Mouse (Mus musculus) ovary, adult 18-20 months (tissue): ENCODE results near the gene Cux1.

ENCODE experiments used
- DNase-seq: peaks from one replicate; pipeline ENCODE4 v3.0.0; 2022; ENCODE audit warnings: low spot score, mixed read lengths

The Cux1 gene

GRCm38 (mm10) chr5:136535976-136536725 lies 31.1 kb downstream of the Cux1 start:
- DNase-seq, result no peak

GRCm38 (mm10) chr5:136535204-136535603 lies 32.1 kb downstream of the Cux1 start:
- no peak for DNase-seq

GRCm38 (mm10) chr5:136533371-136534276 lies 33.7 kb downstream of the Cux1 start:
- no peak for DNase-seq

- no peak for DNase-seq
Measured at GRCm38 (mm10) chr5:136531674-136532365, 35.5 kb downstream of the Cux1 start.

GRCm38 (mm10) chr5:136530931-136531330 lies 36.4 kb downstream of the Cux1 start:
- DNase-seq, result no peak

- DNase-seq, result no peak
Measured at GRCm38 (mm10) chr5:136529165-136529564, 38.1 kb downstream of the Cux1 start.

- DNase-seq, result no peak
Measured at GRCm38 (mm10) chr5:136527871-136528270, 39.4 kb downstream of the Cux1 start.

GRCm38 (mm10) chr5:136526545-136526909 lies 40.8 kb downstream of the Cux1 start:
- no peak for DNase-seq

- no peak for DNase-seq
Measured at GRCm38 (mm10) chr5:136525896-136526544, 41.3 kb downstream of the Cux1 start.

- DNase-seq, result no peak
Measured at GRCm38 (mm10) chr5:136522843-136523463, 44.3 kb downstream of the Cux1 start.

- DNase-seq, result no peak
Measured at GRCm38 (mm10) chr5:136521656-136522055, 45.6 kb downstream of the Cux1 start.

- no peak for DNase-seq
Measured at GRCm38 (mm10) chr5:136518648-136519437, 48.4 kb downstream of the Cux1 start.

- DNase-seq, result no peak
Measured at GRCm38 (mm10) chr5:136517510-136517909, 49.8 kb downstream of the Cux1 start.

GRCm38 (mm10) chr5:136516593-136516992 lies 50.7 kb downstream of the Cux1 start:
- no peak for DNase-seq

- DNase-seq, result no peak
Measured at GRCm38 (mm10) chr5:136514049-136514677, 53.1 kb downstream of the Cux1 start.

GRCm38 (mm10) chr5:136512103-136512674 lies 55.1 kb downstream of the Cux1 start:
- no peak for DNase-seq

GRCm38 (mm10) chr5:136511378-136511777 lies 55.9 kb downstream of the Cux1 start:
- DNase-seq, result no peak

GRCm38 (mm10) chr5:136510609-136511008 lies 56.7 kb downstream of the Cux1 start:
- DNase-seq, result no peak

- no peak for DNase-seq
Measured at GRCm38 (mm10) chr5:136507629-136508028, 59.7 kb downstream of the Cux1 start.

- DNase-seq, result no peak
Measured at GRCm38 (mm10) chr5:136506262-136506661, 61.0 kb downstream of the Cux1 start.
